Mouse (Mus musculus) stomach, postnatal 0 days (tissue): ENCODE measurements at regions not wholly inside any gene's neighbourhood (a gene's known extent, or its start where the extent isn't known, plus 50 kb on each side); places are given as distances from the start of the nearest gene placed in this dataset.

Experiments
- CTCF ChIP-seq: IDR thresholded peaks from 2 replicates; pipeline ENCODE4 v1.5.1; 2016; ENCODE audit warnings: antibody characterized with exemption, low read depth, mild to moderate bottlenecking, moderate library complexity
- EP300 ChIP-seq: optimal IDR thresholded peaks from 2 replicates; pipeline ENCODE3; 2016; ENCODE audit warnings: antibody characterized with exemption

GRCm38 (mm10) chr7:71794201-71794600 lies 442.9 kb upstream of the Gm10295 start:
- TF ChIP-seq CTCF (no peak), EP300 (no peak)
